Mouse (Mus musculus): Measurements from ENCODE around the gene Odf2.

DNA sequence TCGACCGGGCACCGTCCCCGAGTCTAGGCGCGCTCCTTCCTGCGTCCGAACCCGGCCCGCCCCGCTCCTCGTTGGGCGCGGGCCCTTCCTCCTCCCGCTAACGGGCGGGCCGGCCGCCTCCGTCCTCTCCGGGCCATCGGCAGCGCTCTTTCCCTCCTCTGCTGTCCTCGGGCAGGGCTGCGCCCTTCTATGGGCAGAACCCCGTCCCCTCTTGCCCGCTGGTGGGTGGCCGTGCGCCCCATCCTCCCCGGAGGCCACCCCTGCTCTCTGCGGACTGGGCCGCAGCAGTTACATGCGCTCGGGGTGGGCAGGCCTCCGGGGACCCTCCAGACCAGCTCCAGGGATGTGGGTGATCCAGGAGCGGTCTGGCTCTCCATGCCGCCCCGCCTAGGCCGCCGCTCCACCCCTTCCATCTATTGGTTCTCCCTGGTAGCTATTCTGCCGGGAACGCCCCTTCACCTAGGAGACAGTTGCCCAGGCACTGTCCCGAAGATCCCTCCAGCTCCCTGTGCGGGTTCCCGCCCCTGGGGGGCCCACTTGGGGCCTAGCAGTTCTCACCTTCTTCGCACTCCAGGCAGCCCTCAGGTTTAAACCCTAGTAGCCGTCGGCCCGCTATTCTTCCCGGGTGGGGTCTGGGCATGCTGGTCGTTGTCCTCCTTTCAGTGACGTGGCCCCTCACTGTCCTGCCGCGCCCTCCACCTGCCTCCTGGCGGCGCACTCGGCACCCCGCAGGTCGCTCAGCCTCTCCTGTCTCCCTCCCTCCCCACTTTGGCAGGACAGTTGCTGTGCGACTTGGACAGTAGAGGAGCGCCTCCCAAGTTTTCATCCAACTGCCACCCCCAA is 1.2 kb downstream of the Odf2 start:
- no peak; the same call in 1 of the 2 replicates for TF ChIP-seq CTCF (IDR thresholded peaks at IDR 0.05; ENCODE audit: low read depth, low read length)
- TF ChIP-seq POLR2A (IDR thresholded peaks at IDR 0.05; ENCODE audit: borderline replicate concordance, low read depth, low read length) = no peak

Data from bone marrow macrophage, adult 2 months (primary cell).